Mouse (Mus musculus): ENCODE results near the gene Trpc5os.

Gene Trpc5os

GRCm38 (mm10) chrX:144456281-144456680 is at the start of gene Trpc5os:
Gene Trpc5os (plus strand): TSS chrX:144456581.
- DNase-seq (ENCODE audit: extremely low spot score, low spot score), result no peak

- no peak for DNase-seq (ENCODE audit: extremely low spot score, low spot score)
Measured at GRCm38 (mm10) chrX:144408036-144408435, 48.3 kb upstream of the Trpc5os start.

DNA sequence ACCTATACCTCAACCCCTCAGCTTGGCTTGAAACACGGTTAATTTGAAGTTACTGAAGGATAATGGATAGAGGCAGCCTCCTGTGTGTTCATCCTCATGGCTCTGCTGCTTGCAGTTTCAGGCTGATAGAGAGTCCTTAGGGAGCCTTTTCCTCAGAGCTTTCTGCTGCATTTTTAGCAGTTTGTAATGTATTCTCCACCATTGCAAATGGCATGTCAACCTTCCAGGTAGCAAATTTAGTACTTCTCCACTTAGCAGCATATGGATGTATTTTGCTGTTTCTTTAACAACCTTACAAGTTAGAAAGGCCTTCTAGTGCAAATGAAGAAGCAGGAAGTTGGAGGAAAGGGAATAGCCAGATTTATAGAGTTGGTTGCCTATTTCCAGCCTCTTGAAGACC is 36.1 kb upstream of the Trpc5os start:
- DNase-seq (ENCODE audit: extremely low spot score, low spot score), result no peak

- no peak for DNase-seq (ENCODE audit: extremely low spot score, low spot score)
Measured at GRCm38 (mm10) chrX:144421091-144421490, 35.3 kb upstream of the Trpc5os start.

DNA sequence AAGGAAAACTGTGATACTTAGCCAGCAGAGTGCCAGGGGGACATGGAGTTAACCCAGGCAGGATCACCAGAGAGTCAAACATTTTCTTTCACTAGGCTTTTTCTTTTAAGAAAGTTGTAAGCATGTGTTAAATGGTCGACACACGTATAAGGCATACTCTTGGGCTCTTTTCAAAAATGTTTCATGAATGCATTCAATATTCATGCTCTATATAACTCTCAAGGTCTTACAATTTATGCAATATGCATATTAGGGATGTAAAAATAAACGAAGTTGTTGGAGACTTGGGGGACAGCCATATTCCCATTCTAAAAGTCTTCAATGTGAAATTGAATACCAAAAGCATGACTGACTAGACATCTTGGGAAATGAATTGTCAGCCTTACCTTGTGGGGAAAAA is 32.5 kb upstream of the Trpc5os start:
- DNase-seq (ENCODE audit: extremely low spot score, low spot score), result no peak

- no peak for DNase-seq (ENCODE audit: extremely low spot score, low spot score)
Measured at GRCm38 (mm10) chrX:144464416-144464815, 8.0 kb downstream of the Trpc5os start.

DNA sequence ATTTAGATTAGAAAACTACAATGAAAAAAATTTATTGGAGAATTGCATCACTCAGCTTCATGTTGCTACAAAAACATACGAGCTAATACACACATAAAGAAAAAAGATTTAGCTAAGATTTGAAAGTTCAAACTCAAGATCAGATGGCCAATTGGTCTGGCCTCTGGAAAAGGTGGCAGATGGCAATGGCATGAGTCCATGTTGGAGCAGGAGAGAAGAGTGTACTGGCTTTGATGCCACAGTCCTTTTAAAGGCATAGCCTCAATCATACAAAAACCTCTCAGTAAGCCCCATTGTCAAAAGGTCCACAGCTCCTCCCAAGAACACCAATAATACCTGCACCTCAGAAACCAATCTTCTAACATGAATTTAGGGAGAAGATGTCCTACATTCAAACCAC is 35.0 kb downstream of the Trpc5os start:
- DNase-seq (ENCODE audit: extremely low spot score, low spot score), result no peak

DNA sequence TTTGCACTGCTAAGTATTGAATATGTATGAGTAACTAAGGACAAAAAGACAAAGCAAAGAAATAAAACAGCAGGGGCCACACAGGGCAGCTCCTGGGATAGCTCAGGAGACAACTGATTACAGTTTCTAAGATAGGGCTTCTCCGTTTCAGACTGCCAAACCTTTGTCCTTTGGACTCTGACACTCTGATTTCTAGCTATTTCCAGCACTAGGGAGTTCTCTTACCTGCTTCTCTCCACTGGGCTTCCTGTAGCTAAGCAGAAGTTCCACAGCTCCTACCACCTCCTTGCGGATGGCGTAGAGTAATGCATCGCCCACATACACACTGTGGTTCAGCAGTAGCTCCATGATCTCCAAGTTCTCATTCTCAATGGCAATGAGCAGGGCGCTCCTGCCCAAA is 66.9 kb downstream of the Trpc5os start:
- DNase-seq (ENCODE audit: extremely low spot score, low spot score), result no peak

GRCm38 (mm10) chrX:144526042-144526441 is 69.7 kb downstream of the Trpc5os start:
- no peak for DNase-seq (ENCODE audit: extremely low spot score, low spot score)
